Mouse (Mus musculus) megakaryocyte, adult 5-6 weeks (primary cell): ENCODE measurements around the gene Zc2hc1c. TPM values are rescaled to one million over a fixed set of nuclear protein-coding genes. Genes with fewer than 3 reads are reported as not detected.
"Not testable (repeated sequence)": the region's sequence is repeated elsewhere in the genome, so short reads cannot be mapped to it uniquely, and the experiment has no call there.

Experiments used
- ATAC-seq: 2 replicates; pipeline ENCODE4 v1.8.0; 2016; ENCODE audit warnings: mild to moderate bottlenecking, inconsistent platforms; ENCODE audit not compliant: poor library complexity, severe bottlenecking
- total RNA-seq, 2 experiments: library from RNA; stranded (forward) in 1 of 2; stranded (reverse) in 1 of 2; fragments of 153-499, 151-499 nt in 1 of 2; fragments of 221-1000, 200-1000 nt in 1 of 2; gene quantifications; 2 replicates each; pipeline versions ENCODE4 v1.2.3 to v1.2.4; 2015 to 2017

Zc2hc1c gene
- total RNA-seq, 2 experiments from 2014 or later = 0.04 TPM; not detected in 1

DNA sequence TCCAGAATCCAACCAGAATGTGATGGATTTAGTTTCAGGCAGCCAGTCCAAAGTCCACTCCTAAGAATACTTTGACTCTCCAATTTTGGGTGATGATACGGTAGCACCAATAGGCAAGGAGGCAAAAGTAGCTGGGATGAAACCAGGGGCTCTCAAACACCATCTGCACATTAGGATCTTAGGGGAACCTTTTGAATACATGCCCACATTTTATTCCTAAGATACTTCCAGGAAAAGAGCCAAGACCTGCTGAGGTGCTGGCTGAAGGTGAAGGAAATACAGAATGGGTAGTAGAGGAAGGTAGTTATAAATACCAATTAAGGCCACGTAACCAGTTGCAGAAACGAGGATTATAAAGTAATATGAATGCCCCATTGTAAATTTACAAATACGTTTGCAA is 6.6 kb upstream of the Zc2hc1c start:
- ATAC-seq = not testable (repeated sequence)

DNA sequence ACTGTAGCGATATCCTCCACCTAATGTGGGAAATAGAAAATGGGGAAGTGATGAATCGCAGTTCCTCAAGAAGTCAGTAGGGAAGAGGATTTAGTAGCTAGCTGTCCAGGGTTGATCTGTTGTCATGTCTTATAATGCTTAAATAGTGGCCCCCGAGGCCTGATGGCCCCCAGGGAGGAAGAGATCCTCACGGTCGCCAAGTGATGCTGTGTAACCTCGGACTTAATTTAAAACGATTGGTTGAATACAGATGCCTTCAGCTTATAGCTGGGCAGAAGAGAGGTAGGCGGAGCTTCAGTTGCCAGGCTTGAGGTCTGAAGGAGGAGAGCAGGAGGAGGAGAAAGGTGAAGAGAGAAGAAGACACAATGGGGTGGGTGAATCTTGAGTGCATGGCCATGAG is 4.1 kb upstream of the Zc2hc1c start:
- ATAC-seq = peak; percentile 32; the same call in 1 of the 2 replicates

DNA sequence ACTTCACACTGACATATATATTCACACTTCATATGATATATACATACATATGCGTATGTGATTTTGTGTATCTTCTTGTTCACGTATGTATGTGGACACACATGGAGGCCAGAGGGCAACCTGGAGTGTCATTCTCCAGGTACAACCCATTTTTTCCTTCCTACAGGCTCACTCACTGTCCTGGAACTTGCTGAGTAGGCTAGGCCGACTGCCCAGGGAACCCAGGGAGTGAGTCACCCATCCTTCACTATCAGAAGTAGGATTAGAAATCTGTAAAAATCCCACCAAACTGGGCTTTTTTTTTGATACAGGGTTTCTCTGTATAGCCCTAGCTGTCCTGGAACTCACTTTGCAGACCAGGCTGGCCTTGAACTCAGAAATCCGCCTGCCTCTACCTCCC is 3.4 kb upstream of the Zc2hc1c start:
- no peak for ATAC-seq

DNA sequence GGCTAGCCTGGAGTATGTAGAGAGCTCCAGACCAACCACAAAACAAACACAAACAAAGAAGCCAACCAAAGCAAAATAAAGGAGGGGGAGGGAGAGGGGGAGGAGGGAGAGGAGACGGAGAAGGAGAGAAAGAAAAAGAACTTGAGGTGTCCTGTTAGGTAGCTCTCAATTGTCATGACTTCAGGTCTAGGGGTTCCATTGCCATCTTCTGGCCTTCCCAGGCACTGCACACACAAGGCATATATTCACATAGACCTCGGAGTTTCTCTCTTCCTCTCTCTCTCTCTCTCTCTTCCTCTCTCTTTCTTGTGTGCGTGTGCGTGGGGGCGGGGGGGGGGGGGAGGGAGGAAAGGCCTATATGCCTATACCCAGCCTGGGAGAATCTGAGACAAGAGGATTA is 1.4 kb upstream of the Zc2hc1c start:
- peak; percentile 53; the same call in 1 of the 2 replicates for ATAC-seq

DNA sequence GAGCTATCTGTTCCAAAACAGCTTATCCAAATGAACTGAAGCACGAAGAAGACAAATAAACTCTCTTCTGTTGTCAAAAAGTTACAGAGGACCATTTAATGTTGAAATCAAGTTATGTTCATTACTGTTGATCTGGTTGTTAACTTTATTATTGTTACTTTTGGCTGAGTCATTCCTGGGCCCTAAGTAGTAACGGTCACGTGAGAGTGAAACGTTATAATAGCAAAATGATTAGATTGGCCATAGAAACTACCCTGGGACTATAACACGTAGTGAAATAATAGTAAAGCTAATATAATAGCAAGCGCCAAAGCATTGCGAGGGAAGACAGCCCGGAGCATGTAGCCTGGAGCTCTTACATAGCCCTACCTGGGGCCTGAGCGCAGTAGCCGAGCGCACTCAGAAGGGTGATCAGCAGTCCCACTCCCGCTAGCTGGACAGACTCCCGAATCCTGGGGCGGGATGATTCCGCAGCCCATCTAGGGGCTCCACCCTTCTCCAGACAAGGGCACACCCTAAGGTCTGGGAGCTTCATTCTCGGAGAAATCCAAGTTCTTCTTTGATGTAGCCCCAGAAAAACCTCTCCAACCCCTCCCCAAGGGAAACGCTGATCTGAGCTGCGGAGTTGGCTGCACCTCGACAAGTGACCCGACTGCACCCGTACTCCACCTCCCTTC is 444 bp upstream of the Zc2hc1c start, which contains the start of gene Acyp1:
Gene Acyp1 (minus strand): TSS at position 630 of the 677 bp plus-strand sequence.
- no peak; the same call in 1 of the 2 replicates for ATAC-seq

DNA sequence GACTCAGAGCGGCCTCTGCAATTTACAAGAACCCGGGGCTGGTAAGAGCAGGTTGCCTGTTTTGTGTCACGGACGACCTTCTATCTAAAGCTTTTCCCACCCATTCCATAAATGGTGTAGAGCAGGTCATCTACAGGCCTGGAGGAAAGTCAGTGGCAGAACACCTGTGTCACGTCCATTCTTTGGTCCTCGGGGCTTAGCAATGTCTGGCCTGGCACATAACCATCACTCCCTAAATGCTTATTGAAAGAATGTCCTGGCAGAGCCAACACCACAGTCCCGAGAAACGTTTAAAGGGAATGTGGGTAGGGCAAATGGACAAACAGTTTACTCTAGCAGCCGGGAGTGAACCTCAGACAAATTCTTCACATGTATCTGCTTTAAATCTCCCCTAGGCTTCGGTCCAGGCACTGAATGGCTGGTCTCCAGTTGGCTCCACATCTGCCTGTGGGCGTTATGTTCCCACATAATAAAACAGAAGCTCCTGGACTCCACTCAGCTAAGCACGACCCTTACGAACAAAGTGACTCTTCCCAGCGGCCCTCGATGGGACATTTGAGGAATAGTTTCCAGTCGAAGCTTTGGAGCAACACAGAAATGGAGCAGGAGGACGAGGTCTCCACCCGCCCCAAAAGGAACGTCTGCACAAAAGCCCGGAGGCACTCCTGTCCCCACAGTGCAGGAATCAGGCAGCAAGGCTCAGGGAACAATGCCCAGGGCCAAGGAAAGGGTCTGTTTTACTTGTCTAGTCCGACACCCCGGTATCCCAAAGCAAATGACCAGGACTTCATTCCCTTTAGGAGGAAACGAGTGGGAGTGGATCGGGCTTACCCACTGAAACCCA is 988 bp downstream of the Zc2hc1c start:
- no peak for ATAC-seq

DNA sequence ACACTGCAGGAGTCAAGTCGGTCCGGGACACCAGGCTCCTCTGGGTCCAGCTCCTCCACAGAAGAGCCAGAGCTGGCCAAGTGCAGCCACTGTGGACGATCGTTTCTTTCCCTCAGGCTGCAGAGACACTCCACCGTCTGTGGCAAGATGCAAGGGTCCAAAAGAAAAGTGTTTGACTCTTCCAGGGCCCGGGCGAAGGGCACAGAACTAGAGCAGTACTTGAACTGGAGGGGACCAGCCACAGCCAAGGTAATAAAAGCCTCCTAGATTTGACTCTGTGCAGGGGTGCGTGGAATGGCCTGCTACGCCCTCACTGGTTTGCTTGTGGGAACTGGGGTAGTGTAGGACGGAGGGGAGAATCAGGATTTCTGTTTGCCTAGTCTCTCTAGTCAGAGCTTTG is 2.2 kb downstream of the Zc2hc1c start:
- no peak for ATAC-seq

DNA sequence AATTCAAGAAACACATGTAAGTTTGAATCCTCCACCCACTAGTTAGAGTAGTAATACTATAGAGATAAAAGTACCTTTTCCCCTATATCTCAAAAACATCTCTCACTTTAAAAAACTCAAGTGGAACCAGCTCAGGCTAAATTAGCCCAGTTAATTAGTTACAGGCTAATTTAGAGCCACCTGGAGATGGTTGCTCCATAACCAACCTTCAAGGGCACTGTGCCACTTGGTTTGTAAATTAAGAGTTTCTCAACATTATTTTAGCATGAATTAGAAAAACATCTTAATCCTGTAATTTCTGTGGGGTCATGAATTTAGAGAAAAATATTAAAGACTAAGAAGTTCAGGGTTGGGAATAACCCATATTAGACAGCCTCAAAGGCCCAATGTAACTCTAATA is 3.1 kb downstream of the Zc2hc1c start:
- no peak for ATAC-seq

DNA sequence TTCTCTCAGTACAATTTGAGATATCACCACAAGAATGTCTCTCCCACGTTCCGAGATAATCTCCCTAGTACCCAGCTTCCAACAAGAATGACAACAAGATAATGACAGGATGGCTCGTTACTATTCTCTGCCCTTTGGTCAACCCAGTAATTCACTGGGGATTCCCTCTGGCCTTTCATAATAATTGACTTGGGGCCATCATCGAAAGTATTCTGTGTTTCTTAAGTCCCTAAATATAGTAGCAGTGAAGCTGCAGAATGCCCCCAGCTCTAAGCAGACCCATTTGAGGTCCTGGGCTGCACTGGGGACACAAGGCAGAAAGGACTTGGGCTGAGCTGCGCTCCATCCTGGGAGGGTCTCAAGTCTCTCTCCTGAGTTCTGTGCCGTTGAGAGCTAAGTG is 3.9 kb downstream of the Zc2hc1c start:
- ATAC-seq = no peak

DNA sequence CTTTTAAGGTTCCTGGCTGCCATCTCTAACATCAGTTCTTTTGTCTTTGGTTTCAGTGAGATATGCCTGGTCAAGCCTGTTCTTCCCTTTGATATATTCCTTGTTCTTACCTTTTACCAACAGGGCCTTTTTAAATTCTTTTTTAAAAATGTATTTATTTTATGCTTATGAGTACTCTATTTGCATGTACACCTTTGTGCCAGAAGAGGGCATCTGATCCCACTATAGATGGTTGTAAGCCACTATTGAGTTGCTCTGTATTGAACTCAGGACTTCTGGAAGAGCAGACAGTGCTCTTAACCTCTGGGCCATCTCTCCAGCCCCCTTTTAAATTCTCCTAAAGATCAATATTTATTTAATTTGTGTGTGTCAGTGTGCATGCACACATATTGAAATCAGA is 4.5 kb downstream of the Zc2hc1c start:
- no peak for ATAC-seq

DNA sequence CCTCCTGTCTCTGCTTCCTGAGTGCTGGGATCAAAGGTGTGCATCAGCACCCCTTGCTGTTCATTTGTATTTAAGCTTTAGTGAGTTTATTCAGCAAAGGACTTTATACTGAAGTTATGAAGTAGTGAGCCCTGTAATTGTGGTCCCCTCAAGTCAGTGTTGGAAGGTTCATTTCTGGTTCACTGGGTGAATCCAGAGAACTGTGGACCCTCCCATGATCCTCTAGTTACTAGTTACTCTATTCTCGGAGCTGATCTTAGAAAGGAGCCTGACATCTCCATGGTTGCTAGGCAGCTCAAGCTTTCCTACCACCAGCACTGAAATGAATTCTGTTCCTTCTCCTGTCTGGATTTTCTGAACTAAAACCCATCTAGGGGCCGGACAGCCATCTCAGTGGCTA is 7.1 kb downstream of the Zc2hc1c start:
- no peak for ATAC-seq

DNA sequence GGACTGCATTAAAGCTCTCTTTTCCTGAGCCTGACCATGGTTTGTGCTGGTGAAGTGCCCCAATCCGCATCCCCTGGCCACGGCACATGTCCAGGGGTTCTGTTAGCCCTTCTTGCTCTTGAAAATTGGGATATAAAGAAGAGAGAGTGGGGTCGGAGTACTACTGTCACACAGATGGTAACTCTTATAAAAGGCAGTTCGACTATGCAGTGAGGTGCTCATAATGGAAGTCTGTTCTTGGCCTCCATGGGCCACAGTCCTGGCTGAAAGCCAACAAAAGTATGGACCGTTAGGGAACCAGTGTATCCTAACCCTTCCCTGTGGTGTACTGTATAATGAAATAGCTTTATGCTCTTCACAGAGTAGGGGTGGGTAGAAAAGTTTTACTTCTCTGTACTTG is 8.5 kb downstream of the Zc2hc1c start:
- ATAC-seq = no peak

DNA sequence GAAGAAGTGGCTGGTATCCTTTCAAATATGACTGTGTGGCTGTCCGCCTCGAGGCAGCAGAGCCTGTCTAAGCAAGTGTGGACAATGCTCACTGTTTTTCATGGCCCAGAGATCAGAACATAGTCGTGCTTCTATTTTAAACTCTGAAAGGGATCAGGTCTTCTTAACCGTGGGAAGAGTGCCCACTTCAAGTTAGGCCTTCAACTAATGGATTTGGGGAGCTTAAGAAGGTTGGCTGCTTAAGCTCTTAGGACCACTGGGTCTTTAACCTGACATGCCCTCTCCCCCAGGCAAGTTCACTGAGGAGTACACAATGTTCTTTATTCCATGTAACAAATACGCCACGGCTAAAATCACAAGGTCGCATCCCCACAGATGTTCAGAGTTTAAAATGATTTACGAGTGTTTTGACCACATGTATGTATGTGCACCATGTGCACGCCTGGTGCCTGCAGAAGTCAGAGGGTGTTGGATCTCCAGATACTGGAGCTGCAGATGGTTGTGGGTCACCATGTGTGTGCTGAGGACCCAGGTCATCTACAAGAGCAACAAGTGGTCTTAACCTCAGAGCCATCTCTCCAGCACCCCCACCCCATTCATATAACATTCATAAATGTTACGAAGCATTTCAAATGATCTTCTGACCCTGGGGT is 9.1 kb downstream of the Zc2hc1c start:
- ATAC-seq = no peak

DNA sequence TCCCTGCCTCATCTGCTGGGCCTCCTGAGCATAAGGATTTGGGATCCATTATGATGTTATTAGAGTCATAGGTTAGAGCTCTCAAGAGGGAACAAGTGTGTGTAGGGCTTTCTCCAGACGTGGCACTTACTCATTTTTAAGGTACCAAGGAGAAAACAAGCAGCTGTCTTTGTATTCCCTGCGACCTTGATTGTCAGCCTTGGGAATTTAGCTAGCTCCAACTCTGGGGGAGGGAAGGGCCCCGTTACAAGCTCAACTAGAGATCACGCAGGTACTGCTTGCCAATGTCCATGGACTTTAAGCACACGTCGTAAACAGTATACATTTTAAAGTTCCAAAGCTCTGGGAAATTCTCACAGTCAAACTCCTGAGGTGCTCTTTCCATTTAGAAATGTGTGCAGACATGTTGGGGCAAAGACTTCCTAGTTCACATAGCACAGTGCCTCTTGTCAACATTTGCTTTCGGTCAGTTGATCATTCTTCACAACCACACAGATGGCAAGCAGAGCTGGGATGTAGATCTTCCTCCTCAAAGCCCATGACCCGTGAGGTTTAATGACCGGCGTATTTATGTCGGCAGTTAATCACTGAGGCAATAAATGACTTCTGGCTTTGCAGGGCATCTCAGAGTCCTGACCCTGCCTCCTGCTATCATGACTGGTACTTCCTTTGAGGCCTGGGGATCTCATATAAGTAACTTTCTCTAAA is 9.9 kb downstream of the Zc2hc1c start:
- ATAC-seq = no peak

DNA sequence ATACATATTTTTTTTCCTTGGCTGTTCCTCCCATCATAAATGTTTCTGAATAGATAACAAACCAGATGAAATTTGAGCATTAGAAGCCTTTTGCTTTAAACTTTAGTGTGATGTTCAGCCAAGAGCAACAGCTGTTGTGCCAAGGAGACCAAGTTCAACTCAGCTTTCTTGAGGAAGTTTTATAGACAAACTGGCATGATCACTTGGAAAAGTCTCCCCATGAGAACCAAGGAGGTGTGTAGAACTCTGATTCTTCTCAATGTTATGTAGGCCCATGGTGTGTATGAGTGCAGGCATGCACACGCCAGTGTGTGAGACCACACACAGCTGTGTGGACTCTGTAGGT is 10.4 kb downstream of the Zc2hc1c start:
- no peak for ATAC-seq

DNA sequence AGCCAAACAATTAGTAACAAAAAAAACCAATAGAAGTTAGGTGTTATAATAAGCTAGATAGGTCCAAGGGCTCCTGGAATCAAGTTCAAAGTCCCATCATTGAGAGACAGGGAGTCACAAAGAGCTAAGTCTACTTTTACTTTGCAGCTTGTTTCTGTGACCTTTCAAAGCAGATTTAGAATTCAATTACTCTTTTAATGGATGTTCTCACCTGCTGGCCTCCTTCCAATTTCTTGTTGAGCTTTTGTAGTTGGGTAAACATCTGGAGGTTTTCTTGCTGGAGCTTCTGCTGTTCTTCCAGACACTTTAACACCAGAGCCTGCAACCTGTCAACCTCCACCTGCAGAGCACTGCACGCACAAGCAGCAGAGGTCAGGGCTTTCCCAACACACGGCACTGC is 14.9 kb downstream of the Zc2hc1c start:
- no peak for ATAC-seq

DNA sequence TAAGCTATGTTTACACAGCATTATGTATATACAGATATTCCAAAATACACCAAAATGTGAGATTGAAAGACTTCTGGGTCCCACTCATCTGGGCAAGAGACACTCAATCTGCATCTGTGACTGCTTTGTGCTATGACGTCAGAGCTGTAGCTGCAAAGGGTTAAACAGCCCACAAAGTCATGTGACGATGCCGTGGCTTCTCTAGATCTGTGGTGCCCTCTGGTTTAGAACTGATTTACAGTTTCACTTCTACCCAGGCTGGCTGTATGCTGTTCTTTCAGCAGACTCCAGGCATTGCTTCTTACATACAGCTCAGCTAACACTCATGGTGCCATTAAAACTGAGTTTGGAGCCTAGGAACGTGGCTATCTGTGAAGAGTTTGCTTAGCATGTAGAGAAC is 16.3 kb downstream of the Zc2hc1c start:
- peak; percentile 39 for ATAC-seq

DNA sequence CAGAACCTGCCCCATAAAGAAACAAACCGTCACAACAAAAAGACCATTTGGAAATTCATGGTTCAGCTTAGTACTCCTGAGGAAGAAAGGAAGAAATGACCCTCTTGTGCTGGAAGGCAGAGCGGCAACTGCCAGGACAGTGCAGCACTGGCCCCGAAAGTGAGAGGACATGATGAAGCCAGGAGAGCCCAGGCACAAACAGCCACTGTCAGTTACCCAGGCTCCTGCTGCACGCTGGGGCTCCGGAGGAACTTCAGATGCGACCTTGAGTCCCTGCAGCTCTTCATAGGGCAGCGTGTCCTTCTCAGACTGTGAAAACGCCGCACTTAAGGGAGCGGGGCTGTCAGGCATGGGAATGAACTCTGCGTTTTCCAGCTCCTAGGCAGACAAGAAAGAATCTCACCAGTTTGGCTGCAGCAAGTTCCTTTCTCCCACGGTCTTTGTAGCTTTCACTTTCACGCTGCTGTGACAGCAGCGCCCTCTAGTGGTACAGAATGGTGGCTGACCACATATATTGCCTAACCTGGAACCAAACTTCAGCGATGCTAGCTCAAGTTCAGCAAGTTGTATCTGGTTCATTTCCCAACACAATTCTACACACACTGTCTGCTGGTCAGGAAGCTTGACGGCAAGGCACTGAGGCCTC is 17.0 kb downstream of the Zc2hc1c start:
- peak; percentile 93 for ATAC-seq

DNA sequence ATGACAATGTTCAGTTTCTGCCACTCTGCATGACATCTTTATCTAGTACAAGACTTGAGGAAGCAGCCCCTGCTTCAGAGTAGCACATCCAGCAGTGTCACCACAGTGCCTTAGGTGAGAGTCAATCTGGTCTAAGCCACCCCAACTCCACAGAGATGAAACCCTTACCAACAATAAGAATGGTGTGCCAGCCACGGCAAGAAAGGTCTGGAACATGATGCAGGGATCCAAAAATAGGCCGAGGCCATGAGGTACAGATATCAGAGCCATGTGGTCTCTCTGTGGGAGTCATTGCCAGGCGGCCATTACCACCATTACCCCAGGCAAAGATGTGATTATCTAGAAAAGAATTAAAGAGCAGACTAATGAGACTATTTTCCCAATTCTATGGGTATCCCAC is 20.3 kb downstream of the Zc2hc1c start:
- ATAC-seq = no peak

DNA sequence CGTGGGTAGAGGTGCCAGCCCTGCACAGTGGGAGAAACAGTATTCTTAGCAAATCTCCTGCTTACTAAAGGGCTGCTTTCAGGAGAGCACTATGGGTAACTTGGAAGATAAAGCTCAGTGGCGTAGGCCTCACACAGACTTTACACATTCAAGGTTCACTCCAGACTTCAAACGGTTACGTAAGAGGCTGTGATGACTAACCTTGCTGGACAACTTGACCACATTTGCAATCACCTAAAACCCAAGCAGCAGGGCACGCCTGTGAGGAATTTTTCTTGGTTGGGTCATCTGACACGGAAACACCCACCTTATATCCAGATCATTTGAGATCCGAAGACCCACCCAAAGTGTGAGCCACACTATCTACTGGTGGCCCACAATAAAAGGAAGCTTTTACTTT is 41.8 kb downstream of the Zc2hc1c start:
- ATAC-seq = no peak
